ENCODE assay signal across 14 mouse cellular contexts in genomic region chr16:55731003-55731402, GRCm38 (mm10).
DNase-seq lines count a peak whose midpoint lies in the region; ATAC-seq lines count a peak whose summit lies in the region.
"Had no signal": no experiment of that assay in that cellular context is flagged by ENCODE, and none has a peak within 500 bp of the region (broad histone marks: within the 10 kb centered on the region; RNA-seq: fewer than 3 reads in every experiment).

No protein-coding gene starts in this region.

- H3K9ac ChIP-seq in kidney, embryonic 14.5 days (ENCODE audit: low read depth, low read length), result no peak overlapping the region
- no peak overlapping the region for H3K9ac ChIP-seq in heart, embryonic 15.5 days
- H3K9ac ChIP-seq: liver, embryonic 14.5 days had no signal

- H3K4me1 ChIP-seq in kidney, embryonic 14.5 days (ENCODE audit: control insufficient read depth, insufficient read depth, low read length), result no peaks in the 10 kb centered on the region
- H3K4me1 ChIP-seq in heart, embryonic 15.5 days (replicated peaks), result no peaks in the 10 kb centered on the region

- ATAC-seq in kidney, embryonic 14.5 days (ENCODE audit: low FRiP score, low TSS enrichment), result peak; percentile 46; the same call in 1 of the 2 replicates
- peak; percentile 35; the same call in 1 of the 2 replicates for ATAC-seq in heart, embryonic 15.5 days (replicated peaks; ENCODE audit: insufficient number of reproducible peaks, insufficient read depth, low FRiP score, low read depth)
- no peak for ATAC-seq in erythroid progenitor cell, adult 5-6 weeks (replicated peaks; ENCODE audit: low FRiP score, poor library complexity, severe bottlenecking)

- H3K27me3 ChIP-seq in kidney, embryonic 14.5 days (ENCODE audit: control insufficient read depth, insufficient read depth, low read length), result no peaks in the 10 kb centered on the region
- H3K27me3 ChIP-seq in heart, embryonic 15.5 days, result no peaks in the 10 kb centered on the region

- H3K4me3 ChIP-seq in kidney, embryonic 14.5 days (ENCODE audit: low read length), result no peak overlapping the region
- no peak overlapping the region for H3K4me3 ChIP-seq in heart, embryonic 15.5 days

- no peak for DNase-seq in kidney, adult 11 months
- DNase-seq in adipocyte (ENCODE audit: low spot score), result peak; percentile 75
- peak; percentile 6 for DNase-seq in lung, postnatal 10 days
- DNase-seq in right cerebral cortex, postnatal 36 days (ENCODE audit: low spot score in 2 of 2), result no peak
- no peak for DNase-seq in frontal cortex, adult 2 months (ENCODE audit: extremely low spot score in 1 of 2, low spot score in 1 of 2)
- DNase-seq: adrenal gland, adult 8-10 months; cerebellum, adult 2 months; midbrain, embryonic 14.5 days; right cerebral cortex, postnatal 4 days had no signal

- no peaks in the 10 kb centered on the region for H3K9me3 ChIP-seq in kidney, embryonic 14.5 days (ENCODE audit: control insufficient read depth, low read length)
- no peaks in the 10 kb centered on the region for H3K9me3 ChIP-seq in heart, embryonic 15.5 days (replicated peaks)
- H3K9me3 ChIP-seq: G1E had no signal

- no peak overlapping the region for H3K4me2 ChIP-seq in kidney, embryonic 14.5 days (replicated peaks; ENCODE audit: low read depth, low read length)
- H3K4me2 ChIP-seq in heart, embryonic 15.5 days, result no peak overlapping the region

- no peak overlapping the region for H3K27ac ChIP-seq in kidney, embryonic 14.5 days (ENCODE audit: low read depth, low read length)
- no peak overlapping the region for H3K27ac ChIP-seq in heart, embryonic 15.5 days
- H3K27ac ChIP-seq: liver, embryonic 14.5 days had no signal

- no peaks in the 10 kb centered on the region for H3K36me3 ChIP-seq in kidney, embryonic 14.5 days (ENCODE audit: control insufficient read depth, insufficient read depth, low read length)
- no peaks in the 10 kb centered on the region for H3K36me3 ChIP-seq in heart, embryonic 15.5 days
- H3K36me3 ChIP-seq: G1E had no signal

- 44% methylated on average over 8 of the region's 8 CpGs for WGBS in kidney, embryonic 14.5 days
- WGBS in heart, embryonic 15.5 days, result 50% methylated on average over 8 of the region's 8 CpGs

Comparison
In these comparisons a context has a peak if more than half of its experiments do, and no peak if none do; other contexts are left out.
1. DNase-seq: peak in adipocyte (single experiment) and lung, postnatal 10 days (single experiment); none in kidney, adult 11 months (single experiment), right cerebral cortex, postnatal 36 days (0 of 2) and frontal cortex, adult 2 months (0 of 2).